Mouse (Mus musculus): Measurements from ENCODE around the gene Cyp3a25. TPM values are rescaled to one million over a fixed set of nuclear protein-coding genes. Genes with fewer than 3 reads are reported as not detected.
A peak's percentile ranks its signal among the peaks of the same experiment; 100 is the strongest.

The Cyp3a25 gene
- 3.9 and 18.3 TPM in 2 replicates for polyA plus RNA-seq (2012; rRNA removed)

- 28% methylated on average over 1 of the region's 1 CpGs for WGBS
- peak; percentile 19 for DNase-seq (ENCODE audit: low read depth, low spot score)
These were observed at the start of gene Cyp3a25 for GRCm38 (mm10) chr5:146009509-146009908. Cyp3a25 (minus strand) TSS chr5:146009618.

DNA sequence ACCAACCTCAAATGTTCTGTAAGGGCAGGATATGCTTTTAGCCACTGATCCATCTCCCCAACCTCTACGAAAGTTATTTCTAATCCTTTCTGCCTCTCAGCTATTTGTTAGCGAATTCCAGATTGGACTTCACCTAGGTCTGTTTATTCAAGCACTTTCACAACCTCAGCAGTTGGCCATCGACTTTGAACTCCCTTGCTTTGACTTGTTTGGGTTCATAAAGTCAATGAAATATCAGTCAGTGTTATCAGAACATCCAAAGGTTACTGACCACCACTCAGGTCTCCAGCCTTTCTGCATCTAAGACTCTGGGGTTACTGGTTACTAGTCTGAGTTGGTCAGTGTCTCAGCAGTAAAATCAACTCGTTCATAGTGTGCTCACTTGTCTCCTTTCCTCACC is 11.7 kb upstream of the Cyp3a25 start:
- 44% methylated on average over 4 of the region's 4 CpGs for WGBS

GRCm38 (mm10) chr5:146018275-146018674 is 8.9 kb upstream of the Cyp3a25 start:
- no peak for DNase-seq (ENCODE audit: low read depth, low spot score)
- WGBS = 57% methylated on average over 5 of the region's 5 CpGs

More for the DNA sequence above, 11.7 kb upstream of the Cyp3a25 start:
- DNase-seq (ENCODE audit: low read depth, low spot score) = no peak

- no peak for DNase-seq (ENCODE audit: low read depth, low spot score)
- 38% methylated on average over 1 of the region's 1 CpGs for WGBS
These were observed 1.8 kb upstream of the Cyp3a25 start for GRCm38 (mm10) chr5:146011251-146011650.

- DNase-seq (ENCODE audit: low read depth, low spot score) = no peak
These were observed 42.3 kb downstream of the Cyp3a25 start for GRCm38 (mm10) chr5:145967080-145967479.

Other genes with a start within 250 kb of the Cyp3a25 start
- 0.07 and 0.37 TPM in 2 replicates for gene Cyp3a44, start 203.7 kb downstream of the Cyp3a25 start, polyA plus RNA-seq (2012; rRNA removed)
- gene Cyp3a11, start 129.7 kb downstream of the Cyp3a25 start, polyA plus RNA-seq (2012; rRNA removed) = 0.89 and 21.4 TPM in 2 replicates
- 0.05 TPM in 1 of 2 replicates, not detected in the other for gene Cyp3a59, start 69.6 kb upstream of the Cyp3a25 start, polyA plus RNA-seq (2012; rRNA removed)
- not detected in 2 replicates for gene Gm5565, start 150.9 kb upstream of the Cyp3a25 start, polyA plus RNA-seq (2012; rRNA removed)
- gene Gm6309, start 161.1 kb upstream of the Cyp3a25 start, polyA plus RNA-seq (2012; rRNA removed) = not detected in 2 replicates
- gene 1700001J03Rik, start 175.7 kb upstream of the Cyp3a25 start, polyA plus RNA-seq (2012; rRNA removed) = 0.22 and 0.26 TPM in 2 replicates
- gene Rnf6, start 211.9 kb upstream of the Cyp3a25 start, polyA plus RNA-seq (2012; rRNA removed) = 17.7 and 21.3 TPM in 2 replicates
- gene Cdk8, start 221.6 kb upstream of the Cyp3a25 start, polyA plus RNA-seq (2012; rRNA removed) = 26.7 and 38.6 TPM in 2 replicates

Measured in large intestine, adult 2 months (tissue).